Mouse (Mus musculus): Measurements from ENCODE around the gene Zfp933.
A peak's percentile ranks its signal among the peaks of the same experiment; 100 is the strongest.
"Not testable (repeated sequence)": the region's sequence is repeated elsewhere in the genome, so short reads cannot be mapped to it uniquely, and the experiment has no call there.

Zfp933 gene

DNA sequence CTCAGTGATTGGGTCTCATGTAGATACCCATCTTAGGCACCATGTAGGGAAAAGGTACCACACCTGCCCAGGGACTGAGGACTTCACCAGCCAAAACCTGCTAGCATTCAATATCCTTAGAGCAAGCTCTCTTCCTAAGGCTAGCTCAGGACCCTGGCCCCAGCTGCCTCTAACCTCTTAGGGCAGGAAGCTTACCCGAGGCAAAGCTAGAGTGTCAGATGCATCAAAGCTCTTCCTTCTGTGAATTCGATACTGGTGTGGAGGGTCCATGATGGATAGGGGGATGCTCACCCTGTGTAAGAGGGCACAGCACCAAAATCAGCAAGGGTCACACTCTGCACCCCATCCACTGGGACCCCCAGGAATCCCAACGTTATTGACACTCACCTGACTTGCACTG is 13.9 kb upstream of the Zfp933 start:
- DNase-seq (ENCODE audit: low read depth, low spot score): no peak

DNA sequence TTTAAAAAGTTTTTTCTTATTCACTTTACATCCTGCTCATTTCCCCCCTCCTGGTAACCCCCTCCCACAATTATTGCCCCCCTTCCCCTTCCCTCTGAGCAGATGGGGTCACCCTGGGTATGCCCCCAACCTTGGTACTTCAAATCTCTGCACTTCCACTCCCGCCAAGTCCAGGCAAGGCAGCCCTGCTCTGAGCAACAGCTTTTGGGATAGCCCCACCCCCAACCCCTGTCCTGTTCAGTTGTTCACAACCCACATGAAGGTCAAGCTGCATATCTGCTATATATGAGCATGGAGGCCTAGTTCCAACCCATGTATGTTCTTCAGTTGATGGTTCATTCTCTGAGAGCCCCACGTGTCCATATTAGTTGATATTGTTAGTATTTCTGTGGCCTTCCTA is 2.6 kb upstream of the Zfp933 start:
- DNase-seq (ENCODE audit: low read depth, low spot score): no peak

DNA sequence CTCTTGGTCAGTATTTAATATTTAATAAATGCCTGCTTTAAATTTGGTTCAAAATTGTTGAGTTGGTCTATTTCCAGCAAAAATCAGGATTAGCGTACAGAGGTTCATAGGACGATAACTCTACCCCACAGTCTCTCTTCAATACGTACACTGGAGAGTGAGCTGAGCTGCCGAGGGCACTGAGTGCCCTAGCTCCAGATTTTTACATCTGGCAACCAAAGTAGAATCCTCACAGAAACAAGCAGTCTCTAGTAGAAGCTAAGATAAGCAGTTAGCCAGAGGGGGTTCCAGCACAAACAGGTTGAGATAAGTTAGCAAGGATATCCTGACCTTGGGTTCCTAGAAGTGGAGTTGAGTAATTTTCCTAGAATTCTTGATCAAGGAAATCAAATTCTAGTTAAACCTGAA is 422 bp upstream of the Zfp933 start:
- no peak for DNase-seq (ENCODE audit: low read depth, low spot score)

DNA sequence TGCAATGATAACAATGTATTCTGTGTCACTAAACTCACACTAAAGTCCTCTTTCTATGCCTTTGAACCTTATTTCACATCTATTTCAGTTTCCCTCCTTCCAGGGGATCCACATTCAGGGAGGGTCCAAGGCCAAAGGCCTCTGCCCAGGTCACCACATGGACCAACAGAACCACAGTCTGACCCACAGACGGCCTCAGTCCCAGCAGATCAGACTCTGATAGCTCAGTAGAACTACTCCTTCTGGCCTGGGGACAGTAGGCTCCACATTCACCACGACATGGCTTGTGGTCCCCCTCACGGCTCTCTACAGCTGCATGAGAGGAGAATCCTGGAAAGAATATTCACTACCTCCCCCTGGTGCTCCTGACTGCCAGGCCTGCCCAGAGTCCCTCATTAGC is 5.3 kb downstream of the Zfp933 start:
- DNase-seq (ENCODE audit: low read depth, low spot score): no peak

DNA sequence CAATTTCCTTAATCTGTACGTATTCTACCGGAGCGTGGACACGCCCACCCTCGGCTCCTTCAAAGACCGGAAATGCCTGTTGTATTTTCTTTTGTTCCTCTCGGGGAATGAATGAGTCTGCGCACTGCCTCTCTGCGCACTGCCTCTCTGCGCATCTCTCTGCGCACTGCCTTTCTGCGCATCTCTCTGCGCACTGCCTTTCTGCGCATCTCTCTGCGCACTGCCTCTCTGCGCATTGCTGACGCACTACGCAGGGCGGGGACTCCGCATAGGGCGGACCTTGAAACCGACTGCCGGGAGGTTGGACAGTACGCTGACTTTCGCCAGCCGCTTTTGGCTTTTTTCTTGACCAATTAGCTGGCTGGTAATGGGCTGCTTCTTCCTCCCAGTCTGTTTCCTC is 8.9 kb downstream of the Zfp933 start:
- DNase-seq (ENCODE audit: low read depth, low spot score): not testable (repeated sequence)

DNA sequence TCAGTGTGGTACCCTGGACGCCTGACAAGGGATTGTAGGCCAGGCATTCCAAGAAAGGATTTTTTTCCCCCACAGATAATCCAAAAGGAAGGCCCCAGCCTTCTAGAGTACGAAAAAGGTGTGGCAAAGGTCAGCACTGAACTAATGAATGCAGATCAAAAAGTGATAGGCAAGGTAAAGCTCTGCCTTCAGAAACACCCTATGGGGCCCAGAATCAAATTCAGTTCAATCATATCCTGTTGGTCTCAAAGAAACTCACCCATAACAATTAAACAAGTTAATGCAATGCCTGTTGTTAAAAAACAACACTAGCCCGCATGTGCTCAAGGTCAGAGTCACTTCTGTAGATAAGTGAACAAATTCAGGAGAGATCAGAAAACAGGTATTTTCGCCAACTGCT is 23.8 kb downstream of the Zfp933 start:
- DNase-seq (ENCODE audit: low read depth, low spot score): no peak

DNA sequence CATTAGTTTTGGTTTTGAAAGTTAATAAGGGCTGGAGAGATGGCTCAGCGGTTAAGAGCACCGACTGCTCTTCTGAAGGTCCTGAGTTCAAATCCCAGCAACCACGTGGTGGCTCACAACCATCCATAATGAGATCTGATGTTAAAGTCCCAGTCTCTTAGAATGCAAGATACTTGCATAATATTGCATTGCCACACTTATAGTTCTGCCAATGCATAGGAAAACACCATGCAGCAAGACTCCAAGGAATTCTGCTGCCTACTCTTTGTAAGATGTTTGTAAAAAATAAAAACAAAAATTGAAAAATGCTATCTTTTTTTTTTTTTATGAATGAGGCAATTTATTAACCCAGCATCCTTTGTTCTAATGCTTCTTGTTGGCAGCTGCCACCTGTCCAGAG is 26.8 kb downstream of the Zfp933 start:
- not testable (repeated sequence) for DNase-seq (ENCODE audit: low read depth, low spot score)

DNA sequence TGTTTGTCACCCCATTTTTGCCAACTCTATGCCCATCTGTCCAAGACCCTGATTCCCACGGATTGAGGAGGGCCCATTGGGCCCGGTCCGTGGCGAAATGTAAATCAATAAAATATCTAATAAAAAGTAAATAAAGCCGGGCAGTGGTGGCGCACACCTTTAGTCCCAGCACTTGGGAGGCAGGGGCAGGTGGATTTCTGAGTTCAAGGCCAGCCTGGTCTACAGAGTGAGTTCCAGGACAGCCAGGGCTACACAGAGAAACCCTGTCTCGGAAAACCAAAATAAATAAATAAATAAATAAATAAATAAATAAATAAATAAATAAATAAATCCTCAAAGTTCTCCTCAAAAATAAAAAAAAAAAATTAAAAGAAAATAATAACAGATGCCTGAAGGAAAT is 28.5 kb downstream of the Zfp933 start:
- not testable (repeated sequence) for DNase-seq (ENCODE audit: low read depth, low spot score)

DNA sequence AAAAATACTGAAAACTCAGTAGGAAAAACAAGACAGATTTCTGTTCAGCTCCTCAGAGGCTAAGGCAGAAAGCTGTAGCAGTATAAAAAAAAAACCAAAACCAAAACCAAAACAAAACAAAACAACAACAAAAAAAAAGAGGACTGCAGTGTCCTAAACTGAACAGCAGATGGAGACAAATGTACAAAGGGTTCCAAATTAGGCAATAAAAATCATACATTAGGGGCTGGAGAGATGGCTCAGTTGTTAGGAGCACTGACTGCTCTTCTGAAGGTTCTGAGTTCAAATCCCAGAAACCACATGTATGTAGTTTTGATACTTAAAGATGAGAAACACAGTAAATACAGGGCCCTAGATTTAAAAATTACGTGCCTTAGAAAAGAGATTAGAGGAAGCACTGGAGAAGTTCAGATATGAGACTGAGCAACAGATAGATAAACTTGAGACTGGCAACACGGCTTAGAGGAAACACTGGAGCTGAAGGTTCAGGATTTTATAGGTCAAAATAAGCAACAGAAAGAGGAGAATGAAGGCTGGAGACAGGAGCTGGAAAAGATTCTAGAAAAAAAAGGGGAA is 33.5 kb downstream of the Zfp933 start:
- DNase-seq (ENCODE audit: low read depth, low spot score): peak; percentile 70

DNA sequence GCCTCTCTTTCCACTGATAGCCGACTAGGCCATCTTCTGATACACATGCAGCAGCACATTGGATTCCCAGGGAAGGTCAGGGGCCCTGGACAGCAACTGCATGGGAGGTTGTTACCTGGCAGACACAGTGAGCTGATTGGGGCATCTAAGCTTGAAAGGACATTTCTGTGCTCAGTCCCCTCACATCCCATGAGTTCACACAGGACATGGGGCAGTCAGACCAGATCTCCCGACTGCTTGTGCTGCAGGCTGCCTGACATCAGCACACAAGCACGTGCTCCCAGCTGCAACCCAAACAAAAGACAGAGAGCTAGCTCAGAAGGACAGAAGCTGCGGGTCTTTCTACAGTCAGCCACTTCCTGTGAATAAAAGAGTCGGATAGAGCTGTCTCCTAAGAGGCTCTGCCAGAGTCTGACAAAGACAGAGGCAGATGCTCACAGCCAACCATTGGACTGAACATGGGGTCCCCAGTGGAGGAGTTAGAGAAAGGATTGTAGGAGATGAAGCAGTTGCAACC is 34.9 kb downstream of the Zfp933 start:
- no peak for DNase-seq (ENCODE audit: low read depth, low spot score)

DNA sequence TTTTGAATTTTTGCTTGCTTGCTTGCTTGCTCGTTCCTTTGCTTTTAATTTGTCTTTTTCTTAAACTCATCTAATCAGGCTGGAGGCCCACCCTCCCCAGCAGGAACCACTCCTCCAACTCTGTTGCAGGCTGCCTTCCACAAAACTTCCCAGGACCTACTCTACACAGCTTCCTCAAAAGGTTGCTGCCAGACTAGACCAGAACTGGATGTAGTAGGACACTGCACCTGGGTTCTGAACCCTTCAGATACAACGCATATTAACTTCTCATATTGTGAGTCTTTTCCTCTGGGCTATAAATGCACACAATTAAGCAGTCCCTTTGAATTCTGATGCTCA is 38.2 kb downstream of the Zfp933 start:
- not testable (repeated sequence) for DNase-seq (ENCODE audit: low read depth, low spot score)

DNA sequence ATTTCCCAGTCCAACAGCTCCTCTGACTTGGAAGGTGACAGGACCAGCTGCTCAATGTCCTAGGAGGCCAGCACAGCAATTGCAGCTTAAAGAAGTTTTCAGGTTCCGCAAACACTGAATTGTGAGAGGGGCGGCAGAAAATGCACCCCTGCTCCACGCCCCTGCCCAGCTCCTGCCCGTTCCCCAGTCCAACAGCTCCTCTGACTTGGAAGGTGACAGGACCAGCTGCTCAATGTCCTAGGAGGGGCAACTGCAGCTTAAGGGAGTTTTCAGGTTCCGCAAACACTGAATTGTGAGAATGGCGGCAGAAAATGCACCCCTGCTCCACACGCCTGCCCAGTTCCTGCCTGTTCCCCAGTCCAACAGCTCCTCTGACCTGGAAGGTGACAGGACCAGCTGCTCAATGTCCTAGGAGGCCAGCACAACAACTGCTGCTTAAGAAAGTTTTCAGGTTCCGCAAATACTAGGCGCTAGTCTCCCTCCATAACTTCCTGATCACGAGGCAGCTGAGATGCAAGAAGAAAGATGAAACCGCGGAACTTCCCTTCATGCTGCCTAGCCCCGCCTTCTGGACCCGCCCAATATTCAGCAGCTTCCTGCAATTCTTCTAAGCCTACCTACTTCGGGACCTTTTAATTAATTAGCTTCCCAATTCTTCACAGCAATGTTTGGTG is 38.7 kb downstream of the Zfp933 start, which contains the start of gene Zfp984:
TSS of gene Zfp984 (minus strand) at position 497 of the 674 bp plus-strand sequence.
- DNase-seq (ENCODE audit: low read depth, low spot score): peak; percentile 73

DNA sequence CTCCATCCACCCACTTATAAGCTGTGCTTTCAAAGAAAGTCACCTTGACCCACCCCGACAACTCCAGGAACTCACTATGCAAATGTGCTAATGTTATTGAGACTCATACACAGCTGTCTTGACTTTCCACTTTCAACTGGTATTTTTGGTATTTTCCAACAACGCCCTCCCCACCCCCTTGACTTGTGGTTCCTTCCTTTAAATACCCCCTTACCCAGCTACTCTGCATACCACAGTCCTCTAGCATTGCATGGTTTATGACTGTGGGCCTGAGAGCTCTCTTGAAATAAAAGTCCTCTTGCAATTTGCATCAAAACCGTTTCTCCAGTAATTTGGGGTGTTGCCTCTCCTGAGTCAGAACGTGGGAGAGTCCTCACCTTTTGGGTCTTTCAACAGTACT is 39.7 kb downstream of the Zfp933 start:
- DNase-seq (ENCODE audit: low read depth, low spot score): peak; percentile 30

DNA sequence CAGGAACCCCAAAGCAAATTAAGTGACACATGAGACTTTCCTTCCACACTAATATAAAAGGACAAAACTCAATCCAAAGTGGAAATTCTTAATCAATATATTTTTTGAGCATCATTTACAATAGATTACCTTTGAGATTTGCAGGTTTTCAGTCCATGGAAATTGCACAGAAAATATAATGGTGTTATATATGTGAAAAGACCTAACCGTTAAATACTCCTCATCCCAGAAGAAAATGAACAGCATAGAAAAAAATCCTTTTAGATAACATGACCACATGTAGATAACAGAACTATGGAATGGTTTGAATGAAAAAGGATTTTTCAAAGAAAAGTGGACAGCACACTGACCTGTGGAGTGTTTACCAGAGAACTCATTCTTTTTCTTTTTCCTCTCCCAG is 52.9 kb downstream of the Zfp933 start:
- DNase-seq (ENCODE audit: low read depth, low spot score): not testable (repeated sequence)

DNA sequence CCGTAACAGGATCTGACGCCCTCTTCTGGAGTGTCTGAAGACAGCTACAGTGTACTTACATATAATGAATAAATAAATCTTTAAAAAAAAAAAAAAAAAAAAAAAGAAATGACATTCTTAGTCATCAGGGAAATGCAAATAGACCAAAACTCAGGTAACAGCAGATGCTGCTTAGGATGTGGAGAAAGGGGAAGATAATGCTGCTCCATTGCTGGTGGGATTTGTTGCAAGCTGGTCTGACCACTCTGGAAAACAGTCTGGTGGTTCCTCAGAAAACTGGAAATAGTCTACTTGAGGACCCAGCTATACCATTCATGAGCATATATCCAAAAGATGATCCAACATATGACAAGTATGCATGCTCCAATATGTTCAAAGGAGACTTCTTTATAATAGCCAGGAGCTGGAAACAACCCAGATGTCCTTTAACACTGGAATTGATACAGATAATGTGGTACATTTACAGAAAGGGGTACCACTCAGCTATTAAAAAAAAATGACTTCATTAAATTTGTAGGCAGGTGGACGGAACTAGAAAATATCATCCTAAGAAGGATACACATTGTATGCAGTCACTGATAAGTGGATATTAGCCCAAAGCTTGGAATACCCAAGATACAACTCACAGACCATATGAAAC is 54.0 kb downstream of the Zfp933 start:
- not testable (repeated sequence) for DNase-seq (ENCODE audit: low read depth, low spot score)

DNA sequence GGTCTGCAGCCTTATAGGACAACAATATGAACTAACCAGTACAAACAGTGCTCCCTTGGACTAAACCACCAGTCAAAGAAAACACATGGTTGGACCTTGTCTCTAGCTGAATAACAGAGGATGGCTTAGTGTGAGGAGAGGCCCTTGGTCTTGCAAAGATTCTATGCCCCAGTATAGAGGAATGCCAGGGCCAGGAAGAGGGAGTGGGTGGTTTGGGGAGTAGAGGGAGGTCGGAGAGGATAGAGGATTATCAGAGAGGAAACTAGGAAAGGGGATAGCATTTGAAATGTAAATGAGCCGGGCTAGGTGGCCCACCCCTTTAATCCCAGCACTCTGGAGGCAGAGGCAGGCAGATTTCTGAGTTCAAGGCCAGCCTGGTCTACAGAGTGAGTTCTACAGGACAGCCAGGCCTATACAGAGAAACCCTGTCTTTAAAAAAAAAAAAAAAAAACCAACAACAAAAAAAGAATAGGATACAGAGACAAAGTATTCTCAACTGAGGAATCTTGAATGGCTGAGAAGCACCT is 54.7 kb downstream of the Zfp933 start:
- not testable (repeated sequence) for DNase-seq (ENCODE audit: low read depth, low spot score)

DNA sequence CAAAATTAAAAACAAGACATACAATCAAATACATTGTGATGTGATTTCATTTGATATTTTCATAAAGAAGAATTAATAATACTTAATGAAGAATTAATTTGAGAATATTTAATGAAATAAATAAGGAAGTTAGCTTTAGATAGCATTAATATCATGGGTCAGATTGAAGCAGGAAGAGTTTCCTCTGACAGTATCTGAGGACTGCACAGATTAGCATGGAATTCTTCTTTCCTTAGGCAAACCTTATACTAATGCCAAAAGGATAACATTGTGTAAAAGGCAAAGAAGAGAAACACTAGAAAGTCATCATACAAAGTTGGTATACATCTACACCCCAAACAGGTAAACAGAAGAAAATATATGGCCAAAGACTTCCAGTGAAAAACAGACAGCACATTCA is 56.4 kb downstream of the Zfp933 start:
- DNase-seq (ENCODE audit: low read depth, low spot score): not testable (repeated sequence)
